Mouse (Mus musculus): ENCODE data around the gene Ift172.
"Not testable (repeated sequence)": the region's sequence is repeated elsewhere in the genome, so short reads cannot be mapped to it uniquely, and the experiment has no call there.

Ift172 gene

DNA sequence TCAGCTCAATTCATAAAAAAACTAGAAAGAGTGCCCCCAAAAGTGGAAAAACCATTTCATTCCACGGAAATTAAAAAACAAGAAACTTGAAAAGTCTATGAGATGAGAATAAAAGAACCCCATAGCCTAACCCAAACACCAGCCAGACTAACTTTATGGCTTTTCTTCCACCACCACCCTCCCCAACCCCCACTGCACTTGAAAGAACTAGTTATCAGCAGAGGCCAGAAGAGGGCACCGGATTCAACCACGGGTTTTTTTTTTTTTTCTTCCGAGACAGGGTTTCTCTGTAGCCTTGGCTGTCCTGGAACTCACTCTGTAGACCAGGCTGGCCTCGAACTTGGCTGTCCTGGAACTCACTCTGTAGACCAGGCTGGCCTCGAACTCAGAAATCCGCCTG, 72.6 kb downstream of the Ift172 start:
- no peak for DNase-seq (ENCODE audit: low read depth in 2 of 2, low spot score in 2 of 2)

DNA sequence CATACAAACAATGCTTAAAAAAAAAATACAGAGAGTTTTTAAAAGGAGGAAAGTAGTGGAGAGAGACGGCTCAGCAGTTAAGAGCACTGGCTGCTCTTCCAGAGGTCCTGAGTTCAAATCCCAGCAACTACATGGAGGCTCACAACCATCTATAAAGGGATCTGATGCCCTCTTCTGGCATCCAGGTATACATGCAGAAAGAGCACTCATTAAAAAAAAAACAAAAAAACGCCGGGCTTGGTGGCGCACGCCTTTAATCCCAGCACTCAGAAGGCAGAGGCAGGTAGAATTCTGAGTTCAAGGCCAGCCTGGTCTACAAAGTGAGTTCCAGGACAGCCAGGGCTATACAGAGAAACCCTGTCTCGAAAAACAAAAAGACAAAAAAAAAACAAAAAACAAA, 74.4 kb downstream of the Ift172 start:
- DNase-seq (ENCODE audit: low read depth in 2 of 2, low spot score in 2 of 2), result not testable (repeated sequence)

- DNase-seq (ENCODE audit: low read depth in 2 of 2, low spot score in 2 of 2), result no peak
These were observed 86.5 kb downstream of the Ift172 start for GRCm38 (mm10) chr5:31204421-31204820.

DNA sequence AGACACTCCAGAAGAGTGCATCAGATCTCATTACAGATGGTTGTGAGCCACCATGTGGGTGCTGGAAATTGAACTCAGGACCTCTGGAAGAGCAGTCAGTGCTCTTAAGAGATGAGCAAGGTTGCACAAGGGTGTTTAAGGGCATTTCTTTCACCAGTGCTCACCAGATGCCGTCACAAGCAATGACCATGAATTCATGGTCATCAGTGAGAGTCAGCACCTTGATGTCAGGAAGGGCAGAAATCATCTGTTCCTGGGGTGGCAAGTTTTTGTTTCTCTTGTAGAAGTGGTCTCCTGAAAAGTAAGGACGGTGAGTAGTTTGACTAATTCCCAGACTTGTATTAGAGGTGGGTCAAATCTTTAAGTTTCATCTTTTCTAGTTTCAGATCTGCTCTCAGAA, 87.0 kb downstream of the Ift172 start:
- DNase-seq (ENCODE audit: low read depth in 2 of 2, low spot score in 2 of 2), result no peak

All from CD8-positive naive resting alpha-beta T cell, adult 2 months (primary cell).